Mouse (Mus musculus): ENCODE data around the gene Lemd1.
A peak's percentile ranks its signal among the peaks of the same experiment; 100 is the strongest.
"Not testable (repeated sequence)": the region's sequence is repeated elsewhere in the genome, so short reads cannot be mapped to it uniquely, and the experiment has no call there.

Lemd1 gene

GRCm38 (mm10) chr1:132191093-132191785 is at the start of gene Lemd1, which contains the start of gene AC124108.1:
Gene Lemd1 (plus strand): TSS chr1:132191431.
Gene AC124108.1 (plus strand): TSS chr1:132191457.
- peak; percentile 61 for DNase-seq

- DNase-seq: no peak
These were observed 49.5 kb upstream of the Lemd1 start for GRCm38 (mm10) chr1:132141753-132142152.

- no peak for DNase-seq
These were observed 48.2 kb upstream of the Lemd1 start for GRCm38 (mm10) chr1:132143079-132143478.

GRCm38 (mm10) chr1:132143730-132144129 is 47.5 kb upstream of the Lemd1 start:
- DNase-seq: no peak

- no peak for DNase-seq
These were observed 47.0 kb upstream of the Lemd1 start for GRCm38 (mm10) chr1:132144223-132144622.

GRCm38 (mm10) chr1:132144837-132145236 is 46.4 kb upstream of the Lemd1 start:
- no peak for DNase-seq

- no peak for DNase-seq
These were observed 45.1 kb upstream of the Lemd1 start for GRCm38 (mm10) chr1:132145973-132146685.

GRCm38 (mm10) chr1:132149410-132149809 is 41.8 kb upstream of the Lemd1 start:
- no peak for DNase-seq

GRCm38 (mm10) chr1:132150171-132150570 is 41.1 kb upstream of the Lemd1 start:
- no peak for DNase-seq

- DNase-seq: no peak
These were observed 40.2 kb upstream of the Lemd1 start for GRCm38 (mm10) chr1:132150817-132151601.

GRCm38 (mm10) chr1:132151908-132152307 is 39.3 kb upstream of the Lemd1 start:
- no peak for DNase-seq

- no peak for DNase-seq
These were observed 38.0 kb upstream of the Lemd1 start for GRCm38 (mm10) chr1:132153086-132153690.

- no peak for DNase-seq
These were observed 37.5 kb upstream of the Lemd1 start for GRCm38 (mm10) chr1:132153691-132154090.

- peak; percentile 92 for DNase-seq
These were observed 35.5 kb upstream of the Lemd1 start for GRCm38 (mm10) chr1:132155737-132156136.

- peak; percentile 89 for DNase-seq
These were observed 34.0 kb upstream of the Lemd1 start for GRCm38 (mm10) chr1:132157016-132157781.

- no peak for DNase-seq
These were observed 33.4 kb upstream of the Lemd1 start for GRCm38 (mm10) chr1:132157808-132158207.

GRCm38 (mm10) chr1:132158741-132159140 is 32.5 kb upstream of the Lemd1 start:
- no peak for DNase-seq

GRCm38 (mm10) chr1:132159681-132160080 is 31.6 kb upstream of the Lemd1 start:
- DNase-seq: no peak

- DNase-seq: no peak
These were observed 29.9 kb upstream of the Lemd1 start for GRCm38 (mm10) chr1:132161211-132161880.

- DNase-seq: not testable (repeated sequence)
These were observed 28.6 kb upstream of the Lemd1 start for GRCm38 (mm10) chr1:132162618-132163017.

GRCm38 (mm10) chr1:132164780-132165518 is 26.3 kb upstream of the Lemd1 start:
- no peak for DNase-seq
